Mouse (Mus musculus): Measurements from ENCODE around the gene Gmfb.

Gmfb gene

GRCm38 (mm10) chr14:46803259-46803658, 18.8 kb downstream of the Gmfb start:
- DNase-seq (ENCODE audit: low spot score in 2 of 2): no peak

DNA sequence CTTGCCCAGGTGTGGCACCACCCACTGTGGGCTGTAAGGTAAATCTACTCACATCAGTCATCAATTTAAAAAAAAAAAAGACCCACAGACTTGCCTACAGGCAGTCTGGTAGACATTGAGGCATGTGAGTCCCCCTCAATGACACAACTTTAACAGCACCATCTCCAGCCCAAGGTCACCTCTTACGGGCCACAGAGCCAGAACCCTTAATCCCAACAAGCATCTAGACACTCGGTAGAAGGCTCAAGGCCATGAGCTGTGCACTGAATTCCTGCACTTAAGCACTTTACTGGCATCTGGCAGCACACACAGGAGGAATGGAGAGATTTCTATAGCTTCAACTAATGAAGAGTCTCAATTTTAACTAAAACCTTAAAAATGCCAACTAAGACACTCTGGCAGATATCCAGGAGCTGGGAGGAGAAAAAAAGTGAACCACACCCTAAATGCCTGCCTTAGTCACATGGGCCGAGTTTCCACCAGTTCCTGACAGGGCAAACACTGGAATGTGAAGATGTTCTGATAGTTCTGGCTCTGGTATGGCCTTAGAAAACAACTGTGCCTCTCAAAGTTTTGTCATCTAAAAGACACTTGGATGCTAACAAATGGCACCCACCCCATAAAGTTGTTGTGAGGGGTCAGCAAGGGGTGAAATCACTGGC, 21.2 kb downstream of the Gmfb start:
- DNase-seq (ENCODE audit: low spot score in 2 of 2): no peak

- no peak for DNase-seq (ENCODE audit: low spot score in 2 of 2)
These were observed 27.9 kb downstream of the Gmfb start for GRCm38 (mm10) chr14:46794157-46794556.

GRCm38 (mm10) chr14:46790723-46791122, 31.3 kb downstream of the Gmfb start:
- DNase-seq (ENCODE audit: low spot score in 2 of 2): peak in 1 of 2 experiments; percentile 3

- DNase-seq (ENCODE audit: low spot score in 2 of 2): peak in 1 of 2 experiments; percentile 24
These were observed 31.7 kb downstream of the Gmfb start for GRCm38 (mm10) chr14:46790303-46790702.

GRCm38 (mm10) chr14:46788505-46788901, 33.5 kb downstream of the Gmfb start:
- DNase-seq (ENCODE audit: low spot score in 2 of 2): peak in 1 of 2 experiments; percentile 17

GRCm38 (mm10) chr14:46787787-46788504, 34.1 kb downstream of the Gmfb start, which contains the start of gene Cnih1:
TSS of gene Cnih1 (minus strand) at chr14:46788411.
- DNase-seq (ENCODE audit: low spot score in 2 of 2): peak; percentile 91 to 94

GRCm38 (mm10) chr14:46787454-46787786, 34.6 kb downstream of the Gmfb start:
- DNase-seq (ENCODE audit: low spot score in 2 of 2): no peak

GRCm38 (mm10) chr14:46785247-46785646, 36.8 kb downstream of the Gmfb start:
- DNase-seq (ENCODE audit: low spot score in 2 of 2): no peak

DNA sequence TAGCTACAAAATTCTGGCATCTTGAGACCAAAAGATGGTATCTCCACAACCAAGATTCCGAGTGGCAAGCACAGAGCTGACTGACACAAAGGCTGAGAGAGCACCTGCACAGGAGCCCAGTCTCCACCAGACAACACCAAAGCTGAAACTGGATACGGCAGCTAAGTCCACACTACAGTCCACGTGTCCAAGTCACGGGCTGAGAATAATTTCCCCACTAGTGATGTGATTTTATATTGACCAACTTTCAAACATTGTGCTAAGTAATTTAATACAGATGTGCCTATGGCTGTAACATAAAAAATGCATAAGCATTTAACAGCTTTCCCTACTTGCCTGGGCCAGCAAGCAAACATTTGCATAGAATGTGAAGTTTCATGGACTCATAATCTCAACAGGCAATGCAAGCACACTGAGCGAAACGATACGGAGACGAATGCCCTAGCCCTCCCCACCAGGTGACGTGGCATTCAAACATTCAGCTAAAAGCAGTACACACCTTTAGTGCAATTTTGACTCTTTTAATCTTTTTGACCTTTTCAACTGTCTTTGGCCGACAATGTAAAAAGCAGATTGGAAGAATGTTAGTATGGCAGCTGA, 38.6 kb downstream of the Gmfb start:
- no peak for DNase-seq (ENCODE audit: low spot score in 2 of 2)

- no peak for DNase-seq (ENCODE audit: low spot score in 2 of 2)
These were observed 39.7 kb downstream of the Gmfb start for GRCm38 (mm10) chr14:46782187-46782828.

- no peak for DNase-seq (ENCODE audit: low spot score in 2 of 2)
These were observed 41.0 kb downstream of the Gmfb start for GRCm38 (mm10) chr14:46781086-46781485.

GRCm38 (mm10) chr14:46779217-46779616, 42.8 kb downstream of the Gmfb start:
- no peak for DNase-seq (ENCODE audit: low spot score in 2 of 2)

- no peak for DNase-seq (ENCODE audit: low spot score in 2 of 2)
These were observed 43.3 kb downstream of the Gmfb start for GRCm38 (mm10) chr14:46778756-46779155.

DNA sequence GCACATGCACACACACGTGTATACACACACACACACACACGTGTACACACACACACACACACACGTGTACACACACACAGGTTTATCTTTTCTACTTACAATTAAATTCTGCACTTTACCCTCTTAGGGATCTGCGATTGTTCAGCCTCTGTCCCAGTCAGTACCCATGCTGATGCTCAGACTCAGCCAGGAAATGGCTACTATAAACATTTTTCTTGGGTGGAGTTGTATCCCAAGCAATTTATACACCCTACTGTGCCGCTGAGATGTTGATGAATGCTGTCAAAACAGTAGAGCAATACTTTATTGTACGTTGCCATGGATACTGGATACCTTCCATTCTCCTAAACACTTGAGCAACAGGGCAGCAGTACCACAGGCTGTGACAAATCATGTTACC, 52.0 kb downstream of the Gmfb start:
- DNase-seq (ENCODE audit: low spot score in 2 of 2): peak in 1 of 2 experiments; percentile 6

- peak; percentile 69 to 79 for DNase-seq (ENCODE audit: low spot score in 2 of 2)
These were observed 54.9 kb downstream of the Gmfb start for GRCm38 (mm10) chr14:46767116-46767515.

DNA sequence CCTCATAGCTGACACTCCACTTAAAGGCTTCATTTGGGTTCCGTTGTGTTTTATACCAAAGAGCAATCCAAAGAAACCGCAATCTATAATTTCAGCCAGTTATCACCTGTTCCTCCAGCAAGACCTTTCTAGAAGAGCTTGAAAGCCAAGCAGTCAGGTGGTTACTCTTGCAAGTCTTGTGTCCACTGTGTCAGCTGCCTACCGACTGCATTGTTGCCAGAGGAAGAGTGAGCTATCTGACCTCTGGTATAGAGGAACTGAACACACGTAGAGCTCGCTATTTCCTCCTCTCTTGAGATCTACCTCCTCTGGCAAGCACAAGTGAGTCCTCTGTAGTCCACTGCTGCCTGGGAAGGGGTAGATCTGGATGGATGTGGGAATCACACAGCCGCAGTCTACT, 60.9 kb downstream of the Gmfb start:
- no peak for DNase-seq (ENCODE audit: low spot score in 2 of 2)

DNA sequence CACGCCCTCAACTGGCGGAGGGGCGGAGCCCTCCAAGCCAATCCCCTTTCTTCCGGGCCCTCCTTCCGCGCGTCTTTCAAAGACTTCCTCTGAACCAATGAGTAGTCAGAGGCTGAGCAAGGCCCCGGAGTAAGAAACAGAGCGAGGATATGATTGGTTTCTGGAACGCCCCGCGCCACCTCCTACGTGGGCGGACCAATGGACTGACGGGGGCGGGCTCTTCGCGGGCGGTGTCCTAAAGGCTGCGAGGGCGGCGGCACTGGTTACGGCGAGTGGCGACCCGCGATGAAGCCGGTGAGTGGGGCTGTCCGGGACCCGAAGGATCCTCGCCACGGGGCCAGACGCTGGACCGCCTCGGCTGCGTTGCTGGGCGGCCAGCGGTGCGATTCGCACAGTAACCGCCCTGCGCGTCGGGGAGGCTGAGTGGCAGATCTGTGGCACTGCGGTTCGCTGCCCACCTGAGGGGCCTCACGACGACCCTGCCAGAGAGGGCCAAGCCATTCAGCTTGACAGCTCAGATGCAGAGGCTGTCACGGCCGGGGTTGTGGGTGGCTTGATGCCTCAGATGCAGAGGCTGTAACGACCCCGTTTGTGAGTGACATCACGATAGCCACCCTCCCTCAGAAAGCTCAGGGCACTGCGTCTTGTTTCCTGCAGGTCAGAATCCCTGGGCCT, 61.5 kb downstream of the Gmfb start, which contains the start of gene Cdkn3:
Cdkn3 (plus strand) TSS at position 187 of the 675 bp plus-strand sequence.
- peak; percentile 94 for DNase-seq (ENCODE audit: low spot score in 2 of 2)

DNA sequence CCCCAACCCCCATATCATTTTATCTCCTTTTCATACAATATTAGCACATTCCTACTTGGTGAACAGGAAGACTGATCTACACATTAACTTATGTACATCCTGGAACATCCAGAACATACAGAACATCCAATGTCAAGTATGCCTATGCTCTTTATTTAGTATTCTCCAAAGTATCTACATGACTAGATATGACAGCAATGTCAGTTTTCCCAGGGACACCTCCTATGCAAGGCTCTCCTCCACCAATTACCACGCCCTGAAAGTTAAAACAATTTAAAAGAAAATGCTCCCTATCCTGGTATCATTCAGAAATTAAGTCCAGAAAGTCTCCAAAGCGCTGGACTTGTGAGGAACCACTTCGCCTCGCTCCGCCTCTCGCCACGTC, 62.1 kb downstream of the Gmfb start:
- DNase-seq (ENCODE audit: low spot score in 2 of 2): no peak

Measured in right cerebral cortex, postnatal 10 days (tissue).